ENCODE assay signal across 8 mouse cellular contexts in the genomic region with DNA sequence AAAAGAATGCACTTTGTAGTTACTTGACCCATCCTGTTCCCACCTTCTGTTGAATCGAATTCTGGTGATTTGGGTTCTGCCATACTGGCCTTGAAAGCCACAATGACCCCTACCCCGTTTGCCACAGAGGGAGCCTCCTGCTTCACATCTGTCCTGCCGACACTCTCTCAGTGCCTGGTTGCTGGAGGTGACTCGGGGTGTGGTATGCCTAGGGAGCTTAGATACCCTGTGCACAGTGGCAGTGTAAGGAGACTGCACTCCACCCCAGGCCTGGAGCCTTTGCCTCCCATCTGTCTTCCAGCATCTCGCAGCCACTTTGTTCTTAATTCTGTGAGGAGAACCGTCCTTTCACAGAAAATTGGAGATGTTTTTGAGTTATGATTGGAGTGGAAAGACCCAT. TPM values are rescaled to one million over a fixed set of nuclear protein-coding genes. Genes with fewer than 3 reads are reported as not detected.
DNase-seq lines count a peak whose midpoint lies in the region; ATAC-seq and TF ChIP-seq lines count a peak whose summit lies in the region.

No protein-coding gene starts in this region.

- 16% methylated on average over 6 of the region's 6 CpGs for WGBS in heart, embryonic 13.5 days
- WGBS in heart, embryonic 16.5 days: 36% methylated on average over 6 of the region's 6 CpGs
- 56% methylated on average over 6 of the region's 6 CpGs for WGBS in midbrain, embryonic 12.5 days

- no peaks in the 10 kb centered on the region for H3K9me3 ChIP-seq in heart, embryonic 13.5 days
- no peaks in the 10 kb centered on the region for H3K9me3 ChIP-seq in heart, embryonic 16.5 days (replicated peaks; ENCODE audit: control insufficient read depth, low read length)
- H3K9me3 ChIP-seq in midbrain, embryonic 12.5 days: no peaks in the 10 kb centered on the region

- H3K27ac ChIP-seq in heart, embryonic 13.5 days (replicated peaks): peak overlapping the region; percentile 93
- 0 out of 2 replicates have a peak overlapping the region, but pooled peaks have one; percentile 28 for H3K27ac ChIP-seq in bone marrow macrophage, adult 2 months (ENCODE audit: insufficient read depth, low read depth, low read length)
- H3K27ac ChIP-seq in heart, embryonic 16.5 days (ENCODE audit: low read length): peak overlapping the region; percentile 88
- H3K27ac ChIP-seq in midbrain, embryonic 12.5 days (replicated peaks): peak overlapping the region; percentile 67; the same call in 1 of the 2 replicates

- peaks cover 5% of the 10 kb centered on the region for H3K36me3 ChIP-seq in heart, embryonic 13.5 days
- H3K36me3 ChIP-seq in heart, embryonic 16.5 days (ENCODE audit: control insufficient read depth, insufficient read depth): no peaks in the 10 kb centered on the region
- H3K36me3 ChIP-seq in midbrain, embryonic 12.5 days: no peaks in the 10 kb centered on the region

- no peak overlapping the region for H3K4me3 ChIP-seq in heart, embryonic 13.5 days
- no peak overlapping the region for H3K4me3 ChIP-seq in bone marrow macrophage, adult 2 months (ENCODE audit: insufficient read depth, low read length)
- no peak overlapping the region for H3K4me3 ChIP-seq in heart, embryonic 16.5 days (ENCODE audit: low read length)
- no peak overlapping the region for H3K4me3 ChIP-seq in midbrain, embryonic 12.5 days

- H3K27me3 ChIP-seq in heart, embryonic 13.5 days (replicated peaks): no peaks in the 10 kb centered on the region
- H3K27me3 ChIP-seq in heart, embryonic 16.5 days (ENCODE audit: control insufficient read depth, insufficient read depth, low read length): no peaks in the 10 kb centered on the region
- peaks cover 6% of the 10 kb centered on the region for H3K27me3 ChIP-seq in midbrain, embryonic 12.5 days

- ATAC-seq in heart, embryonic 13.5 days (ENCODE audit: extremely low read depth, insufficient number of reproducible peaks, low FRiP score, low TSS enrichment): no peak
- ATAC-seq in heart, embryonic 16.5 days (replicated peaks; ENCODE audit: extremely low read depth, insufficient read depth, low FRiP score): no peak
- ATAC-seq in midbrain, embryonic 12.5 days (ENCODE audit: low FRiP score, low read depth): no peak

- no peak for TF ChIP-seq CTCF in bone marrow macrophage, adult 2 months (IDR thresholded peaks at IDR 0.05; ENCODE audit: low read depth, low read length)

- intact Hi-C loops in heart, postnatal 14 days (cut with DNase I): no loop called here

- DNase-seq in heart, postnatal 14 days: no peak
- no peak for DNase-seq in MN1 (ENCODE audit: low spot score)
- no peak for DNase-seq in cerebellum, postnatal 14 days
- DNase-seq in Muller cell, postnatal 12 days (ENCODE audit: inconsistent ontology term): no peak

- peak overlapping the region; percentile 75 for H3K9ac ChIP-seq in heart, embryonic 13.5 days
- peak overlapping the region; percentile 60 for H3K9ac ChIP-seq in heart, embryonic 16.5 days (ENCODE audit: low read length)
- no peak overlapping the region for H3K9ac ChIP-seq in midbrain, embryonic 12.5 days (replicated peaks)

- no peak for TF ChIP-seq POLR2A in bone marrow macrophage, adult 2 months (IDR thresholded peaks at IDR 0.05; ENCODE audit: borderline replicate concordance, low read depth, low read length)

- peak overlapping the region; percentile 59 for H3K4me2 ChIP-seq in heart, embryonic 13.5 days
- H3K4me2 ChIP-seq in heart, embryonic 16.5 days (ENCODE audit: low read depth, low read length): peak overlapping the region; percentile 42
- H3K4me2 ChIP-seq in midbrain, embryonic 12.5 days (replicated peaks): no peak overlapping the region

- H3K4me1 ChIP-seq in heart, embryonic 13.5 days: peaks cover 94% of the 10 kb centered on the region
- H3K4me1 ChIP-seq in bone marrow macrophage, adult 2 months (ENCODE audit: control insufficient read depth, insufficient read depth, low read length): peaks cover 64% of the 10 kb centered on the region
- peaks cover 75% of the 10 kb centered on the region for H3K4me1 ChIP-seq in heart, embryonic 16.5 days (ENCODE audit: control insufficient read depth, insufficient read depth, low read length)
- peaks cover 51% of the 10 kb centered on the region for H3K4me1 ChIP-seq in midbrain, embryonic 12.5 days

RNA-seq across cellular contexts. Expression of gene Bag3, which starts 5.7 kb away (rescaled TPM):
- polyA plus RNA-seq in heart, embryonic 13.5 days (2015; fragmentation: Nextera tagmentation; extraction: Ambion mirVana): 21.5 and 22.6 TPM in 2 replicates
- total RNA-seq in heart, postnatal 14 days (2021): 100 to 1,000 TPM; 165 to 182 TPM
- polyA plus RNA-seq in bone marrow macrophage, adult 2 months (2012; ENCODE audit: insufficient read depth, insufficient read length, missing spikeins): 23.5 and 25.4 TPM in 2 replicates
- polyA plus RNA-seq in heart, embryonic 16.5 days (2015; fragmentation: Nextera tagmentation; extraction: Ambion mirVana): 22.7 and 25.9 TPM in 2 replicates
- 3.9 and 4.6 TPM in 2 replicates for polyA plus RNA-seq in midbrain, embryonic 12.5 days (2016; fragmentation: Nextera tagmentation; extraction: Ambion mirVana)

Comparison
In these comparisons a context has a peak if more than half of its experiments do, and no peak if none do; other contexts are left out.
1. H3K27ac ChIP-seq: peak in every context shown above with its lines; median percentile 93 in heart, embryonic 13.5 days; 88 in heart, embryonic 16.5 days; 67 in midbrain, embryonic 12.5 days; 28 in bone marrow macrophage, adult 2 months.